Mouse (Mus musculus) E14TG2a.4 (cell line): Measurements from ENCODE around the gene Mtmr3.

Source experiments
- CTCF ChIP-seq: conservative IDR thresholded peaks from 2 replicates; pipeline ENCODE4 v1.5.1; 2014; ENCODE audit warnings: low read length
- NANOG ChIP-seq: IDR thresholded peaks from 2 replicates; pipeline ENCODE4 v1.6.1; 2014; ENCODE audit warnings: borderline replicate concordance, low read length, mixed read lengths
- POU5F1 ChIP-seq: IDR thresholded peaks from 2 replicates; pipeline ENCODE4 v1.6.1; 2014; ENCODE audit warnings: low read length, borderline replicate concordance

DNA sequence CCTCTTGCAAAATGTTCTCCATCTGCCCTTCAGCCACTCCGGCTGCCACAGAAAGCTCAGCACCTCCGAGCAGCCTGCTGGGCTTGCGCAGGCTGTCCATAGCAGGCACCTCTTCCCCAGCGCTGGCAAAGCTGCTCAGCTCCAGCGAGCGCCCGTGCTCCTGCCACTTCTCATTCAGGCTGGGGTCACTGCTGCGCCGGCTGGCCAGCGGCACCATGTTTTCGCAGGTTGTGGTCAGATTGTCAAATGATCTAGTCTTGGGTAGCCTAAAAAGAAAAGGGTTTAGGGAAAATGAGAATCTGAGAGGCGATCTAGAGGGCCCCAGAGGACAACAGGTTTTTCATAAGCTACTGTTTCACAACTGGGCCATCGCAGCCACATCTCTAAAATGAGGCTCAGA lies 106.3 kb downstream of the Mtmr3 start:
- TF ChIP-seq CTCF (no peak), NANOG (no peak), POU5F1 (no peak)
